30 mouse cellular contexts compared by ENCODE assay signal in genomic region chr1:72510778-72511520, GRCm38 (mm10). TPM values are rescaled to one million over a fixed set of nuclear protein-coding genes. Genes with fewer than 3 reads are reported as not detected.
DNase-seq lines count a peak whose midpoint lies in the region; ATAC-seq lines count a peak whose summit lies in the region.
"Had no signal": no experiment of that assay in that cellular context is flagged by ENCODE, and none has a peak within 500 bp of the region (broad histone marks: within the 10 kb centered on the region; RNA-seq: fewer than 3 reads in every experiment).

No protein-coding gene starts in this region.

- H3K27me3 ChIP-seq in hindbrain, embryonic 16.5 days (replicated peaks; ENCODE audit: control insufficient read depth, insufficient read depth, low read length): no peaks in the 10 kb centered on the region
- H3K27me3 ChIP-seq in hindbrain, embryonic 14.5 days (ENCODE audit: control insufficient read depth, insufficient read depth, low read length): no peaks in the 10 kb centered on the region
- H3K27me3 ChIP-seq in neural tube, embryonic 14.5 days (ENCODE audit: control insufficient read depth, insufficient read depth, low read length): no peaks in the 10 kb centered on the region; the same call in 1 of the 2 replicates
- H3K27me3 ChIP-seq: heart, embryonic 13.5 days; limb, embryonic 13.5 days; lung, embryonic 15.5 days; midbrain, embryonic 12.5 days had no signal

- peak; percentile 40 for ATAC-seq in hindbrain, embryonic 16.5 days
- no peak for ATAC-seq in hindbrain, embryonic 14.5 days (ENCODE audit: low FRiP score)
- peak; percentile 53; the same call in 1 of the 2 replicates for ATAC-seq in neural tube, embryonic 14.5 days (ENCODE audit: low read depth)
- ATAC-seq: forebrain, embryonic 14.5 days; inflammation-experienced regulatory T-cells, adult 6 months had no signal

- no peak for DNase-seq in hindbrain, embryonic 14.5 days (ENCODE audit: low spot score)
- peak; percentile 11 for DNase-seq in kidney, postnatal 10 days
- DNase-seq in kidney, adult 8-10 months: no peak
- DNase-seq in NIH3T3 (ENCODE audit: low read depth): peak; percentile 37
- no peak for DNase-seq in frontal cortex, postnatal 36 days (ENCODE audit: low spot score in 2 of 2)
- no peak for DNase-seq in layer of hippocampus, adult 9-10 months (ENCODE audit: low spot score)
- DNase-seq: adrenal gland, adult 2 months; adrenal gland, postnatal 36 days; cerebellum, adult 18-20 months; cerebellum, postnatal 14 days; gastrocnemius, adult 2 months; heart, adult 2 months; heart, postnatal 10 days; kidney, adult 18-20 months; right cerebral cortex, adult 18-20 months; spleen, adult 18-20 months; thymus, postnatal 14 days had no signal

- peaks cover 1% of the 10 kb centered on the region; the same call in 1 of the 2 replicates for H3K4me1 ChIP-seq in hindbrain, embryonic 16.5 days (ENCODE audit: control insufficient read depth, insufficient read depth, low read depth, low read length)
- H3K4me1 ChIP-seq in hindbrain, embryonic 14.5 days (replicated peaks; ENCODE audit: control insufficient read depth, insufficient read depth, low read length): 0 out of 2 replicates have a peak, but pooled peaks cover 5% of the 10 kb centered on the region
- 0 out of 2 replicates have a peak, but pooled peaks cover 4% of the 10 kb centered on the region for H3K4me1 ChIP-seq in neural tube, embryonic 14.5 days (ENCODE audit: control insufficient read depth, insufficient read depth, low read length)
- H3K4me1 ChIP-seq: heart, embryonic 13.5 days; limb, embryonic 13.5 days; lung, embryonic 15.5 days had no signal

- H3K36me3 ChIP-seq in hindbrain, embryonic 16.5 days (ENCODE audit: control insufficient read depth, insufficient read depth, low read length): no peaks in the 10 kb centered on the region
- H3K36me3 ChIP-seq in hindbrain, embryonic 14.5 days (replicated peaks; ENCODE audit: control insufficient read depth, insufficient read depth): no peaks in the 10 kb centered on the region
- H3K36me3 ChIP-seq in neural tube, embryonic 14.5 days (ENCODE audit: control insufficient read depth, insufficient read depth, low read length): no peaks in the 10 kb centered on the region
- H3K36me3 ChIP-seq: G1E; heart, embryonic 13.5 days; limb, embryonic 13.5 days; lung, embryonic 15.5 days; midbrain, embryonic 12.5 days had no signal

- no peak overlapping the region for H3K9ac ChIP-seq in hindbrain, embryonic 16.5 days (ENCODE audit: low read depth, low read length)
- H3K9ac ChIP-seq in hindbrain, embryonic 14.5 days: no peak overlapping the region
- H3K9ac ChIP-seq in neural tube, embryonic 14.5 days (replicated peaks; ENCODE audit: low read depth, low read length): no peak overlapping the region
- H3K9ac ChIP-seq: heart, embryonic 13.5 days; limb, embryonic 13.5 days; lung, embryonic 15.5 days; midbrain, embryonic 12.5 days had no signal

- H3K27ac ChIP-seq in hindbrain, embryonic 16.5 days (ENCODE audit: low read depth, low read length): no peak overlapping the region
- no peak overlapping the region for H3K27ac ChIP-seq in hindbrain, embryonic 14.5 days
- H3K27ac ChIP-seq in neural tube, embryonic 14.5 days (ENCODE audit: low read depth, low read length): no peak overlapping the region
- H3K27ac ChIP-seq: gastrocnemius, adult 2 months; heart, adult 2 months; heart, embryonic 13.5 days; limb, embryonic 13.5 days; lung, embryonic 15.5 days; midbrain, embryonic 12.5 days had no signal

- H3K4me2 ChIP-seq in hindbrain, embryonic 16.5 days (ENCODE audit: low read length): no peak overlapping the region
- no peak overlapping the region for H3K4me2 ChIP-seq in hindbrain, embryonic 14.5 days (replicated peaks)
- no peak overlapping the region for H3K4me2 ChIP-seq in neural tube, embryonic 14.5 days (ENCODE audit: low read depth, low read length)
- H3K4me2 ChIP-seq: heart, embryonic 13.5 days; limb, embryonic 13.5 days; liver, embryonic 11.5 days; lung, embryonic 15.5 days; midbrain, embryonic 12.5 days had no signal

- WGBS in hindbrain, embryonic 16.5 days: 73% methylated on average over 7 of the region's 7 CpGs
- 76% methylated on average over 7 of the region's 7 CpGs for WGBS in hindbrain, embryonic 14.5 days
- 69% methylated on average over 7 of the region's 7 CpGs for WGBS in neural tube, embryonic 14.5 days

- H3K4me3 ChIP-seq in hindbrain, embryonic 16.5 days (ENCODE audit: low read length): no peak overlapping the region
- no peak overlapping the region for H3K4me3 ChIP-seq in hindbrain, embryonic 14.5 days (replicated peaks; ENCODE audit: low read length)
- H3K4me3 ChIP-seq in neural tube, embryonic 14.5 days (ENCODE audit: low read depth, low read length): no peak overlapping the region
- H3K4me3 ChIP-seq: gastrocnemius, adult 2 months; heart, adult 2 months; heart, embryonic 13.5 days; limb, embryonic 13.5 days; lung, embryonic 15.5 days; midbrain, embryonic 12.5 days; myocyte had no signal

- H3K9me3 ChIP-seq in hindbrain, embryonic 16.5 days (ENCODE audit: control insufficient read depth, low read length): no peaks in the 10 kb centered on the region
- no peaks in the 10 kb centered on the region for H3K9me3 ChIP-seq in hindbrain, embryonic 14.5 days (ENCODE audit: control insufficient read depth, low read length)
- H3K9me3 ChIP-seq in neural tube, embryonic 14.5 days (ENCODE audit: control insufficient read depth, low read length): no peaks in the 10 kb centered on the region
- H3K9me3 ChIP-seq: G1E; heart, embryonic 13.5 days; limb, embryonic 13.5 days; lung, embryonic 15.5 days; midbrain, embryonic 12.5 days had no signal

RNA-seq across cellular contexts. Expression of gene March4, which starts 25.8 kb away (rescaled TPM):
- 9.4 and 10.3 TPM in 2 replicates for polyA plus RNA-seq in hindbrain, embryonic 16.5 days (2015; fragmentation: Nextera tagmentation; extraction: Ambion mirVana)
- 10.2 and 11.1 TPM in 2 replicates for polyA plus RNA-seq in hindbrain, embryonic 14.5 days (2014; fragmentation: Nextera tagmentation; extraction: Ambion mirVana)
- polyA plus RNA-seq in neural tube, embryonic 14.5 days (2014; fragmentation: Nextera tagmentation; extraction: Ambion mirVana): 10.6 and 11.2 TPM in 2 replicates
- polyA plus RNA-seq: embryonic facial prominence, embryonic 11.5 days; G1E; heart, embryonic 13.5 days; inflammation-experienced regulatory T-cells, adult 6 months; limb, embryonic 13.5 days; liver, embryonic 11.5 days; liver, embryonic 16.5 days had no signal

Comparison
In these comparisons a context has a peak if more than half of its experiments do, and no peak if none do; other contexts are left out.
1. DNase-seq: peak in kidney, postnatal 10 days (single experiment) and NIH3T3 (single experiment); none in hindbrain, embryonic 14.5 days (single experiment), kidney, adult 8-10 months (0 of 2), frontal cortex, postnatal 36 days (0 of 2) and layer of hippocampus, adult 9-10 months (single experiment).